Mouse (Mus musculus): ENCODE results near the gene R3hdm4. TPM values are rescaled to one million over a fixed set of nuclear protein-coding genes. Genes with fewer than 3 reads are reported as not detected.
A peak's percentile ranks its signal among the peaks of the same experiment; 100 is the strongest.
"Not testable (repeated sequence)": the region's sequence is repeated elsewhere in the genome, so short reads cannot be mapped to it uniquely, and the experiment has no call there.

The R3hdm4 gene
- polyA plus RNA-seq (2016; fragmentation: Nextera tagmentation; extraction: Ambion mirVana) = 130 and 152 TPM in 2 replicates

DNA sequence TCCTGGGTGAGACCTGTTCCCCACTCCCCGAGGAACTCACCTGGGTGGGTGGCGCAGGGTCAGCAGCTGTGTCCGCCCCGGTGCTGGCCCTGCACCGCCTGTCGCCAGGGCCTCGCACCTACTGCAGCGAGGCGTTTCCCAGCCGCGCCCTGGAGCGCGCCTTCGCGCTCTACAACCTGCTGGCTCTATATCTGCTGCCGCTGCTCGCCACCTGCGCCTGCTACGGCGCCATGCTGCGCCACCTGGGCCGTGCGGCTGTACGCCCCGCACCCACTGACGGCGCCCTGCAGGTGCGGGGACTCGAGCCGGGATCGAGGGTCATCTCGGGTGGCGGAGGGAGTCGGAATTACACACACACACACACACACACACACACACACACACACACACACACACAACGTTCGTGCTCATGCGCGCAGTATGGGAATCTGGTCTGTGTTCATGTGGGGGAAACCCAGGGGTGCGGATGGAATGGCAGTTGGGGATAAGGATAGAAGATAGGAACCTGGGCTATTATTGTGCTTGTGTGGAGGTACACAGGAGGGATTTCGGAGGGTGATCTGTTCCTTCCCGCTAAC, at the start of gene R3hdm4:
TSS of gene R3hdm4 (minus strand) at position 251 of the 578 bp plus-strand sequence.
- peaks cover 79% of the 10 kb centered on the region for H3K27me3 ChIP-seq (ENCODE audit: insufficient read depth, poor library complexity, severe bottlenecking)
- peaks cover 62% of the 10 kb centered on the region for H3K4me1 ChIP-seq (replicated peaks)
- H3K4me3 ChIP-seq = peak within 1 kb of the TSS; percentile 44
- WGBS = 4% methylated on average over 41 of the region's 41 CpGs
- no peak for DNase-seq (ENCODE audit: low spot score)
- H3K27ac ChIP-seq = peak within 1 kb of the TSS; percentile 53
- H3K36me3 ChIP-seq = no peaks in the 10 kb centered on the region
- H3K9me3 ChIP-seq = no peaks in the 10 kb centered on the region

DNA sequence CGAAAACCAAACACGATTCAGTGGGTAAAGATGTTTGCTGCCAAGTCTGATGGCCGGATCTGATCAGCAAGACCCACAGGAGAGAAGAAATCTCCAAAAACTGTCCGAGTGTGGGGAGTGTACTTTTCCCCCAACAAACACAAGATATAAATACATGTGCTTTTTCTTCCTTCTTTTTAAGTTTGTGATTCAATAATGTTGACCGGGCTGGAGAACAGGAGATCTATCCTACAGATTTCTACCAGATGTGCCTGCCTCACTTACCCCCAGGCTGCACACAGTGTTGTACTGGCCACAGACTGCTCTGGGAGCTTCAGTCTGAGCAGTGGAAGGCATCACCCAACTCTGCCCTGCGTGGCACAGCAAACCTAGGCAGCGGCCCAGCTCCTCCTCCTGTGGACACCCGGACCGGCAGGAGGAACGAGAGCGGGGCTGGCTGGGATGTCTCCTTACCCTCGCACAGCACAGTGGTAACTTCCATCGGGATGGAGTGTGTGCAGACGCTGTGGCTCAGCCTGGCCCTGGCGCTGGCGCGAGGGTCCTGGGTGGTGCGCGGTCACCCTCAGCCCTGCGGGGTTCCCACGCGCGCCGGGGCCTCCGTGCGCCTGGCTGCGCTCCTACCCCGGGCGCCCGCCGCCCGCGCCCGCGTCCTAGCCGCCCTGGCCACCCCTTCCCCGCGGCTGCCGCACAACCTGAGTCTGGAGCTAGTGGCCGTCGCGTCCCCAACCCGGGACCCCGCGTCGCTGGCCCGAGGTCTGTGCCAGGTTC, 49.6 kb upstream of the R3hdm4 start, which contains the start of gene Grin3b:
TSS of gene Grin3b (plus strand) at position 301 of the 768 bp plus-strand sequence.
- DNase-seq (ENCODE audit: low spot score) = no peak
- peaks cover 50% of the 10 kb centered on the region for H3K36me3 ChIP-seq
- WGBS = 8% methylated on average over 47 of the region's 47 CpGs
- peaks cover 66% of the 10 kb centered on the region for H3K27me3 ChIP-seq (ENCODE audit: insufficient read depth, poor library complexity, severe bottlenecking)
- H3K4me3 ChIP-seq = peak within 1 kb of the TSS; percentile 46
- H3K27ac ChIP-seq = peak within 1 kb of the TSS; percentile 35; the same call in 1 of the 2 replicates
- H3K4me1 ChIP-seq (replicated peaks) = peaks cover 10% of the 10 kb centered on the region
- H3K9me3 ChIP-seq = no peaks in the 10 kb centered on the region

DNA sequence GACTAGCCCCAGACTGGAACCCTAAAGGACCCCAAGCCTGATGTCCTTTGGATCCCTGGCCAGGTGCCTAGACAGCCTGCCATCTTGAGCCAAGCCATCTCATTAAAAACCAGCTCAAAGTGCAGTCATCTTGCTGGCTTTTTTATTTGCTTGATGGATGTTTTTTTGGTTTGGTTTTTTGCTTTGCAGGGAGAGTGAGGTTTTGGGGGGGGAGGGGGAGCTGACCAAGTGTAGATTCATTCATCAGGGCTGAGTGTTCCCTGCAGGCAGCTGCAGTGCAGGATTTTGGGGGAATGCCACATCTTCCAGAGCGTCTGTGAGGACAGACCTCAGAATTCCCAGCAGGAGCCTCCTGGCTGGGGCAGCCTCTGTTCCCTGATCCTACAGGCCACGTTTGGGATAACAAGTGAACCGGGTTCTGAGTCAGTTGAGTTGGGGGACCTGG, 48.1 kb upstream of the R3hdm4 start:
- no peak overlapping the region for H3K27ac ChIP-seq
- peaks cover 10% of the 10 kb centered on the region for H3K4me1 ChIP-seq (replicated peaks)
- H3K36me3 ChIP-seq = peaks cover 52% of the 10 kb centered on the region
- H3K27me3 ChIP-seq (ENCODE audit: insufficient read depth, poor library complexity, severe bottlenecking) = peaks cover 64% of the 10 kb centered on the region
- no peak overlapping the region for H3K4me3 ChIP-seq
- H3K9me3 ChIP-seq = no peaks in the 10 kb centered on the region
- no peak for DNase-seq (ENCODE audit: low spot score)
- 11% methylated on average over 3 of the region's 3 CpGs for WGBS

DNA sequence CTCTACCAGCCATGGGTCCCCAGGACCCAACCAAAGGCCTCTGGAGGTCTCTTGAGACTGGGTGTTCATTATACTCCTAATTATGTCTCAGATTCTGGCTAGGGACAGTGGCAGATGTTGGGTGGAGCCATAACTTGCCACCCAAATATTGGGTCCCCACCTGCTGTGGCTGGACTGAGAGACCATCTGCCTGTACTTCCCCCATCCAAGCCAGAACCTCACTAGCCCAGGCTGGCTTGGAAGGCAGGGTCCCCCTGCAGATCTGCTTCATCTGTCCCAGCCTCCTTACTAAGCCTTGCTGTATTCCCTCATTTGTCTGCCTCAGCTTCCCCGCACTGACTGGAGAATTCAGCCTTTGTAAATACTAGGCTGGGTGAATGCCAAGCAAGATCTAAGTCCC, 47.2 kb upstream of the R3hdm4 start:
- Histone ChIP-seq H3K27ac (no peak overlapping the region), H3K27me3 (ENCODE audit: insufficient read depth, poor library complexity, severe bottlenecking) (peaks cover 54% of the 10 kb centered on the region), H3K9me3 (no peaks in the 10 kb centered on the region), H3K4me3 (no peak overlapping the region), H3K36me3 (peaks cover 55% of the 10 kb centered on the region), H3K4me1 (replicated peaks) (peaks cover 10% of the 10 kb centered on the region)
- 98% methylated on average over 1 of the region's 1 CpGs for WGBS
- no peak for DNase-seq (ENCODE audit: low spot score)

DNA sequence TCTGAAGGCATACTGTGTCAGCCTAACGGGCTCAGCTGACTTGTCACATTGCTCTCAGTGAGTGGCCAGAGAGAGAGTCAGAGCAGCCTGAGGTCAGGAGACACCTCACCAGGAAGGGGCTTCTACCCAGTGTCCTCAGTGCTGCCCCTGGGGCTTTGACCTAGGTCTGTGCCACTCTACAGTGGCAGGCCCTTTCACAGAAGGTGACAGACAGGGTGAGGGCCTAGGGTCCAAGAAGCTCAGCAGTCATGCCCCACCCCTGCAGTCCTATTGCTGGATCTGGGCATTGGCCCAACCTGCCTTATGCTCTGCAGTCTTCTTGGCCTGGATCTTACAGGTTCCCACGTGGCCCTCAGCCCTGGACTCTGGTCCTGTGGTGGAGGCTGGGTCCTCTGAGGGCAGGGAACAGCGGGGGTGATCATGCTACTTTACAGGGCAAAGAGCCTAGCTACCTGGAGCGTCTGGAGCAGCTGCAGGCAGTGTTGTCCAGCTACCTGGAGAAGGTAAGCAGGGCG, 45.9 kb upstream of the R3hdm4 start:
- Histone ChIP-seq H3K27ac (no peak overlapping the region), H3K4me3 (peak overlapping the region; percentile 14; the same call in 1 of the 2 replicates), H3K9me3 (no peaks in the 10 kb centered on the region), H3K36me3 (peaks cover 67% of the 10 kb centered on the region), H3K4me1 (replicated peaks) (peaks cover 10% of the 10 kb centered on the region), H3K27me3 (ENCODE audit: insufficient read depth, poor library complexity, severe bottlenecking) (peaks cover 42% of the 10 kb centered on the region)
- 93% methylated on average over 5 of the region's 5 CpGs for WGBS
- no peak for DNase-seq (ENCODE audit: low spot score)

DNA sequence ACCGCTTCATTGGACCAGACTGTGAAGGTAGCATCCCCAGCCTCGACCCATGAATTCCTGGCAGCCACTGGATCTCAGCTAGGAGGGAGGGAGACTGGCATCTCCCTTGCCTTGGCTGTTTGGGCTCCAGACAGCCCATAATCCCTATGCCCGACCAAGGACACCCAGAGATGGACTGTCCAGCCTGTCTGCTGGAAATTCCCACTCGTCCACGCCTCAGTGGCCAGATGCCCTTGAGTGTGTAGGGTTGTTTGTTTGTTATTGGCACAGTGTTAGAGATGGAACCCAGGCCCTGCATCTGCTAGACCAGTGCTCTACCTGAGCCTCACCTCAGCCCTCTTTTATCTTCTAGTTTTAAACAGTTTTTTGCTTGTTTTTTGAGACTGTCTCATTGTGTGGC, 44.3 kb upstream of the R3hdm4 start:
- Histone ChIP-seq H3K4me3 (no peak overlapping the region), H3K36me3 (peaks cover 77% of the 10 kb centered on the region), H3K27ac (no peak overlapping the region), H3K27me3 (ENCODE audit: insufficient read depth, poor library complexity, severe bottlenecking) (peaks cover 26% of the 10 kb centered on the region), H3K4me1 (replicated peaks) (peaks cover 9% of the 10 kb centered on the region), H3K9me3 (no peaks in the 10 kb centered on the region)
- 85% methylated on average over 5 of the region's 5 CpGs for WGBS
- DNase-seq (ENCODE audit: low spot score) = no peak

DNA sequence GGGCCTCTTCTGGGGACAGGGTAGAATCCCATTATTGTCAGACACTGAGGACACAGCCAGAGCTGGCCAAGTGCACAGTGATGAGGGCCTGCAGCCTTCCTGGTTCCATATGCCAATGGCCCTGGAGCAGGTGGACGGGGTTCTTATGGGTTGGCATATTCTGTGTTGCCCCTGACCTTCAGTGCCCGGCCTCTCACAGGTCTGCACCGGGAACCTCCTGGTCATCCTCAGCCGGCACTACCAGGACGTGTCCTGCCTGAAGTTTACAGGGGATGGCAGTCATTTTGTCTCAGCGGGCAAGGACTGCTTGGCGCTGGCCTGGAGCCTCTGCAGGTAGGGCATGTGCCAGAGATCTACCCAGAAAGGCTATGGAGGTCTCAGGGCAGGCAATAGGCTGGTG, 43.7 kb upstream of the R3hdm4 start:
- no peaks in the 10 kb centered on the region for H3K9me3 ChIP-seq
- H3K4me3 ChIP-seq = no peak overlapping the region
- peaks cover 77% of the 10 kb centered on the region for H3K36me3 ChIP-seq
- no peak for DNase-seq (ENCODE audit: low spot score)
- H3K27me3 ChIP-seq (ENCODE audit: insufficient read depth, poor library complexity, severe bottlenecking) = peaks cover 20% of the 10 kb centered on the region
- no peak overlapping the region for H3K27ac ChIP-seq
- 97% methylated on average over 7 of the region's 7 CpGs for WGBS
- H3K4me1 ChIP-seq (replicated peaks) = peaks cover 10% of the 10 kb centered on the region

DNA sequence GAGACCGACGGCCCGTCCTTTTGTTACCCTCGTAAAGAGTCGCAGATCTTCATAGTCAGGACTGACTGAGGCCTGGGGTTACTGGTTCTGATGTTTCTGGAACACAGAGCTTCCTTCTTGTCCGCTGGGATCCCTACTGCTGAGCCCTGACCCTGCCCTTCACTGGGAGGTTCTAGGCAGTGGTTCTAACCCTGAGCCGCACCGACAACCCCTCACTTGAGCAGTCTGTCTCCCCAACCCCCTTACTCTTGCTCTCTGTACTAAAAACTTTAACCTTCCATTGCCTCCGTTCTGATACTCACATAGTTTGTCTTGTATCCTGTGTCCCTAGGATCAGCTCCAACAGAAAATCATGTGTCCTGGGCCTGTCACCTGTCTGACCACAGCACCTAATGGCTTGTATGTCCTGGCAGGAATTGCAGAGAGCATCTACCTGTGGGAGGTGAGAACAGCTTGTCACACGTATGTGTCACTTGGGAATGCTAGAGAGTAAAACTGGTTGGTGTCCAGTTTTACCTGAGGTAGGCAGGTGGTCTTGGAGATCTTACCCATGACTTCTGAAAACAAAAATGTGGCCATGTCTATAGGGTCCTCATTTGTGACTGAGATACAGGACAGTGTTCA, 39.8 kb upstream of the R3hdm4 start:
- peak overlapping the region; percentile 98 for H3K4me3 ChIP-seq
- no peak for DNase-seq (ENCODE audit: low spot score)
- peaks cover 33% of the 10 kb centered on the region for H3K4me1 ChIP-seq (replicated peaks)
- H3K9me3 ChIP-seq = no peaks in the 10 kb centered on the region
- 17% methylated on average over 10 of the region's 10 CpGs for WGBS
- peaks cover 15% of the 10 kb centered on the region for H3K27me3 ChIP-seq (ENCODE audit: insufficient read depth, poor library complexity, severe bottlenecking)
- H3K36me3 ChIP-seq = peaks cover 48% of the 10 kb centered on the region
- H3K27ac ChIP-seq = peak overlapping the region; percentile 91

DNA sequence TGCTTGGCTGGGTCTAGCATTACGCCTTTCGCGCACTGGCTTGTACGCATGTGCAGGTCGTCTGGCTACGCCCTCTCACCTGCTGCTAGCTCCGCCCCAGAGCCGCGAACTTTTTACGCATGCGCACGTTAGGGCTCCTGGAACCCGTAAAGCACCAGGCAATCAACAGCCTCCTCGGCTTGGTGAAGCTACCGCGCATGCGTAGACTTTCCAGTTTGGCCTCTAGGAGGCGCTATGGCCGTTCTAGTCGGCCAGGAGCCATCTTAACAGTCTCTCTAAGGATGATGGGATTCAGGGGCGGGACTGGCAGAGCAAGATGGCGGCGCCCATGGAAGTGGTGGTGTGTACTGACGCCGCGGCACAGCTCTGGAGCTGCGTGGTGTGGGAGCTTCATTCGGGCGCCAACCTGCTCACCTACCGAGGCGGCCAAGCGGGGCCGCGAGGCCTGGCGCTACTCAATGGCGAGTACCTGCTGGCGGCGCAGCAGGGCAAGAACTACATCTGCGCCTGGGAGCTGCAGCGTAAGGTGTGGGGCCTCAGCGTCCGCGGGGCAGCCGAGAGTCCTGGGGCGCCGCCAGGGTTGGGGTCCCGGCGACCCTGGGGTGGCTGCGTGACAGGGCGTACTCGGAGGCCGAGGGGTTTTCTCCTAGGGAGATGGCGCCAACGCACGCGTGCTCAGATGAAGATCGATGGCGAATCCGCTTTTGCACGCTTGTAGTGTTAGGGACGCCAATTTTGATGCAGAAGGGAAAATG, 39.0 kb upstream of the R3hdm4 start, which contains the start of gene Wdr18:
TSS of gene Wdr18 (plus strand) at position 306 of the 755 bp plus-strand sequence.
- Histone ChIP-seq H3K27me3 (ENCODE audit: insufficient read depth, poor library complexity, severe bottlenecking) (peaks cover 22% of the 10 kb centered on the region), H3K4me3 (peak within 1 kb of the TSS; percentile 98), H3K27ac (peak within 1 kb of the TSS; percentile 91), H3K36me3 (peaks cover 40% of the 10 kb centered on the region), H3K4me1 (replicated peaks) (peaks cover 39% of the 10 kb centered on the region), H3K9me3 (no peaks in the 10 kb centered on the region)
- WGBS = under 1% methylated on average over 61 of the region's 61 CpGs
- peak; percentile 100 for DNase-seq (ENCODE audit: low spot score)

DNA sequence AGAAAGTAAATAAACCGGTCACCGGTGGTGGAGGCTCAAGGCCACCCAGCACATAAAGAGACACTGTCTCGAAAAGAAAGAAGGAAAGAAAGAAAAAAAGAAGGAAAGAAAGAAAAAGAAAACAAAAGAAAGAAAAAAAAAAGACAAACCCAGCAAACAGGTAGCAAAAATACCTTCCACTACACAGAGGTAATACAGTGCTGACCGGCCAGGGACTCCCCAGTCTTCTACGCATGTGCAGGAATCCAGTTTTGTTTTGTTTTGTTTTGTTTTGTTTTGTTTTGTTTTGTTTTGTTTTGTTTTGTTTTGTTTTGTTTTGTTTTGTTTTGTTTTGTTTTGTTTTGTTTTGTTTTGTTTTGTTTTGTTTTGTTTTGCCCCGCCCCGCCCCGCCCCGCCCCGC, 38.4 kb upstream of the R3hdm4 start:
- peak overlapping the region; percentile 98 for H3K4me3 ChIP-seq
- 38% methylated on average over 10 of the region's 10 CpGs for WGBS
- peaks cover 27% of the 10 kb centered on the region for H3K27me3 ChIP-seq (ENCODE audit: insufficient read depth, poor library complexity, severe bottlenecking)
- not testable (repeated sequence) for H3K27ac ChIP-seq; H3K9me3 ChIP-seq; DNase-seq (ENCODE audit: low spot score)
- H3K36me3 ChIP-seq = peaks cover 34% of the 10 kb centered on the region
- peaks cover 39% of the 10 kb centered on the region for H3K4me1 ChIP-seq (replicated peaks)

DNA sequence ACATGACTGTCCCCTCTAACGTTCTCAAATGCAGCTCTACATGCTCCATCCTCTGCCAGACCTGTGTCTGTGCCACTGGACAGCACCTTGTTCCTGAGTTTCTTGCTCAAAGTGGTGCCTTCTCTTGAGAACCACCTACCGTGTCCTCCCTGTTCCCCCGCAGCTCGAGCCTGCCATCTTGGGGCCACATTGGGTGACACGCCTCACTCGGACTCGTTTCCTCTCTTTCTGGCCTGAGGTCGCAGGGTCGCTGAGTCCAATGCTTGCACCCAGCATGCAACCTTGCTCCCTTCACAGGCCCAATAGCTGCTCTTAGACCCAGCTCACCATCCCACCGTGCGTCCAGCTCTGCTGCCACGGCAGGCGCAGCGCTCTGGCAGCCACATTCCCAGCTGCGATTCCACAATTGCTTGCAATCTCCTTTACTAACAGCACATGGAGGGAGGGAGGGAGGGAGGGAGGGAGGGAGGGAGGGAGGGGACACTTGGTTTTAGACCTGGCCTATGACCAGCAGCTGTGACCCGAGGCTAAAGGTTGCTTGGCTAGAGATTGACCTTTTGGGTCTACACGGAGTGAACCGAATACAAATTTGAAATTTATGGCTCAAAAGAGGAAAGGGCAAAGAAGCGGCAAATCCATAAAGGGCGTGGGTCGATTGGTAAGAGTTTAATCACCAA, 37.3 kb upstream of the R3hdm4 start:
- H3K4me1 ChIP-seq (replicated peaks) = peaks cover 43% of the 10 kb centered on the region
- 11% methylated on average over 21 of the region's 21 CpGs for WGBS

More for the DNA sequence above, 37.3 kb upstream of the R3hdm4 start:
- DNase-seq (ENCODE audit: low spot score) = peak; percentile 84
- Histone ChIP-seq H3K27ac (peak overlapping the region; percentile 60; the same call in 1 of the 2 replicates), H3K36me3 (peaks cover 32% of the 10 kb centered on the region), H3K4me3 (peak overlapping the region; percentile 30), H3K9me3 (no peaks in the 10 kb centered on the region), H3K27me3 (ENCODE audit: insufficient read depth, poor library complexity, severe bottlenecking) (peaks cover 38% of the 10 kb centered on the region)

All from hindbrain, embryonic 10.5 days (tissue).